Mouse (Mus musculus) midbrain, embryonic 10.5 days (tissue): ENCODE data around the gene Gm1140. TPM values are rescaled to one million over a fixed set of nuclear protein-coding genes. Genes with fewer than 3 reads are reported as not detected.
"Not testable (repeated sequence)": the region's sequence is repeated elsewhere in the genome, so short reads cannot be mapped to it uniquely, and the experiment has no call there.

Source experiments
- DNase-seq: peaks from one replicate; pipeline ENCODE4 v3.0.0-alpha.2; 2017; ENCODE audit warnings: low spot score
- H3K27ac ChIP-seq: fragments of 300-500 bp; sonication (generic); replicated peaks from 2 replicates; pipeline ENCODE4 v1.5.1; 2016; ENCODE audit warnings: mild to moderate bottlenecking
- H3K27me3 ChIP-seq: fragments of 300-500 bp; sonication (generic); 2 replicates; pipeline ENCODE4 v1.6.1; 2016; ENCODE audit warnings: low read depth, mild to moderate bottlenecking; ENCODE audit not compliant: poor library complexity, severe bottlenecking
- H3K36me3 ChIP-seq: fragments of 300-500 bp; sonication (generic); 2 replicates; pipeline ENCODE4 v1.6.1; 2016; ENCODE audit warnings: mild to moderate bottlenecking, moderate library complexity
- H3K4me1 ChIP-seq: fragments of 300-500 bp; sonication (generic); 2 replicates; pipeline ENCODE4 v1.6.1; 2016
- H3K4me3 ChIP-seq: fragments of 300-500 bp; sonication (generic); 2 replicates; pipeline ENCODE4 v1.5.1; 2016; ENCODE audit warnings: mild to moderate bottlenecking, moderate library complexity
- H3K9me3 ChIP-seq: fragments of 300-500 bp; sonication (generic); replicated peaks from 2 replicates; pipeline ENCODE4 v1.6.1; 2016; ENCODE audit warnings: mild to moderate bottlenecking
- WGBS: fragments of 180-500 bp; shearing (Covaris S2); methylation state at CpG from one replicate; pipeline ENCODE4 v1.1.7; 2016; 5-methylcytosine and 5-hydroxymethylcytosine counted together
- polyA plus RNA-seq: library from polyadenylated mRNA; unstranded; fragments of >200 nt; fragmentation: Nextera tagmentation; extraction: Ambion mirVana; gene quantifications from 2 replicates; pipeline ENCODE4 v1.2.1, GENCODE M21; 2016

Gene Gm1140
- polyA plus RNA-seq = not detected in 2 replicates

- H3K27ac ChIP-seq, H3K4me1 ChIP-seq, DNase-seq, H3K27me3 ChIP-seq, H3K4me3 ChIP-seq, H3K36me3 ChIP-seq, H3K9me3 ChIP-seq: not testable (repeated sequence)
- WGBS = 93% methylated on average over 3 of the region's 11 CpGs
These were observed at the start of gene Gm1140 for GRCm38 (mm10) chrX:67693462-67693861. TSS of gene Gm1140 (minus strand) at chrX:67693562.

- DNase-seq, H3K36me3 ChIP-seq, H3K4me1 ChIP-seq, H3K9me3 ChIP-seq, H3K27ac ChIP-seq, H3K27me3 ChIP-seq, H3K4me3 ChIP-seq: not testable (repeated sequence)
- 83% methylated on average over 5 of the region's 10 CpGs for WGBS
These were observed 2.0 kb upstream of the Gm1140 start, which contains the start of gene Gm14692 for GRCm38 (mm10) chrX:67695398-67695797. TSS of gene Gm14692 (plus strand) at chrX:67695698.

Other genes with a start within 250 kb of the Gm1140 start
- not detected in 2 replicates for gene Gm14692, start 2.1 kb upstream of the Gm1140 start, polyA plus RNA-seq
- gene 4933436I01Rik, start 227.9 kb upstream of the Gm1140 start, polyA plus RNA-seq = not detected in 2 replicates